Mouse (Mus musculus): ENCODE data around the gene Uts2b.
"Not testable (repeated sequence)": the region's sequence is repeated elsewhere in the genome, so short reads cannot be mapped to it uniquely, and the experiment has no call there.

The Uts2b gene

GRCm38 (mm10) chr16:27374139-27374538 is 4.1 kb upstream of the Uts2b start:
- no peak for DNase-seq

- DNase-seq: no peak
Measured at GRCm38 (mm10) chr16:27370700-27371099, 661 bp upstream of the Uts2b start.

- no peak for DNase-seq
Measured at GRCm38 (mm10) chr16:27360059-27360458, 10.0 kb downstream of the Uts2b start.

GRCm38 (mm10) chr16:27354464-27354863 is 15.6 kb downstream of the Uts2b start:
- no peak for DNase-seq

DNA sequence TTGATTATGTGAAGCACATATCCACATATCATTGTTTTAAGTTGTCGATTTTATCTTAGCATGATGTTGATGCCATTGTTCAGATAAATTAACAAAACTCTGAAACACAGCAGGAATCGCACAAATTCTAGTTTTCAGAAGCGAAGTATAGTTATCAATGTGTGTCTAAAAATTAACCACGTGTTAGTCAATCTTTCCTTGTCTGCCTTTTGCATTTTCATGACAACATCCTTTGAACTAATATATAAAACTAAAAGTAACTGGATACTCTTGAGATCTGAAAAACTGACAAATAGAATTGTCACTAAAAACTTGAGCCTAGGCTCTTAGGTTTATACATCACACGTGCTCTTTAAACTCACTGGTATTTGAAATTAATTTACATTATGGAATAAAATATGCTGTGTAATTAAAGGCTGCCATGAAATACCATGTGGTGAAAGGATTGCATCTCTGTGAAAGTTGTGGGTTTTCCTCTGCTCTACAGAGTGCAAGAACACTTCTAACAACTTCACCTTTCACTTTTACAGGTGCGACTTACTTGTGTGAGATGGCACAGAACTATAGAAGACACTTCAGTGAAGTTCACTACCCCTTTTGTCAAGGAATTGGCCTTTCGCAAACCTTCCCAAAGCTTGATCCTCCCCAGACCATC is 20.0 kb downstream of the Uts2b start:
- no peak for DNase-seq

DNA sequence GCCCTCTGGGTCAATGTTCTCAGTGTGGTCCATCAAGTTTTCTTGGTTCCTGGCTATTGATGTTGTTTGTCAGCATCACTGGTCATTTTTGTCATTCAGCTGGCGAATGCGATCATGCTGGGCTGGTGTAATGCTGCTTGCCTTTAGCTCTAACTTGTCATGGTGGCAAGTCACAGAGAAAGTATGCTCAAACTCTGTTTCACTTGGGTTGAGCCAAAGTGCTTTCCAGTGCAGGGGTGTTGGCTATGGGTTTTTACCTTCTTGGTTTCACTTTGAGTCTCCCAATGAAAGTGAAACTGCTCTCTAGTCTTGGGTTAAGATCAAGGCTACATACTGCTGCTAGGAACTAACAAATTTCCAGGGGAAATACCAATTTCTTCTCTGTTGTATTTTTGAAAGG is 20.8 kb downstream of the Uts2b start:
- no peak for DNase-seq

- no peak for DNase-seq
Measured at GRCm38 (mm10) chr16:27348359-27348758, 21.7 kb downstream of the Uts2b start.

DNA sequence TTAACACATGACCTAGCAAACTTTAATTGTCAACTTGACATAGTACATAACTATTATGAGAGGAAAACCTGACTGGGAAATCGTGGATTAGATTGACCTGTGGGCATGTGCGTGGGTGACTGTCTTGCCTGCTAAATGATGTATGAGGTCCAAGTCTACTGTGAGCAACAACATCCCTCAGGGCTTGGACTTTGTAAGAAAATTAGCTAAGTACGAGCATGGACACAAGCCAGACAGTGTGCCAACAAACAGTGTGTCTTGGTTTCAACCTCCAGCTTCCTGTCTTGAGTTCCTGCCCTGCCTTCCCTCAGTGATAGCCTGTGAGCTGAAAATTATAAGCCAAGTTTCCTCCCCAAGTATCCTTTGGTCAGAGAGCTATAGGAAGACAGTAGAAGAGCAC is 22.5 kb downstream of the Uts2b start:
- DNase-seq: no peak

DNA sequence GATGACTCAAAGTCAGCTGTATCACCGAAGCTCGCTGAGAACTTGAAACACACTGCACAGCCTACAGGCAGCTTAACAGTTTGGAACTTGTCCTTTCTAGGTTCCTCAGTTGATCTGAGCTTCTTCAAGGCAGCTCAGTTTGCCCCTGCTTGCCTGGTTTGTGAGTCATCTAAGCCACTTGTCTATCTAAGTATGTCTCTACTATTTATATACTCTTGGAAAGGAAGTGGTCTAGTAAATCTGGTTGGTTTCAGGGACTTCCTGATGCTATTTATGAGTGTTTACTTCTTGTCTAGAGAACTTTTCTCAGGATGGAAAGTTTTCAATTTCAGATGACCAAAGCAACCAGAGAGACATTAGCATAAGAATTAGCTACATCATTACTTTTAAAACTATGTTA is 43.6 kb downstream of the Uts2b start:
- DNase-seq: no peak

DNA sequence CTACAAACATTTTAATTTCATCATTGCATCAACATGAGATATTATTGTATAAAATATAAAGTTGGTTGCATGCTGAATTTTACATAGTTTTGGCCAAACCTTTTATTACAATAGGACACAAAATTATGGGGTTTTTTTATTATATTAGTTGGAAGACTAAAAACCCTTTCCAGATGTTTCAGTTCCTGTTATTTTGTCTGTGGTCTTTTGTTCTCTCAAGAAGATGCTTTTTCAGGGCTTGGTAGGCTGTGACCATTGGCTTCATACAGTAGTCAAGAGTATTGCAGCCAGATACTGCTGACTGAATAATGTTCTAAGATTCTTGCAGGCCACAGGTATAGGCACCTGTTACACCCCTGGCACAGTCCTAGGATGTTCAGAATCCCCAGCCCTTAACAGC is 48.0 kb downstream of the Uts2b start:
- no peak for DNase-seq

DNA sequence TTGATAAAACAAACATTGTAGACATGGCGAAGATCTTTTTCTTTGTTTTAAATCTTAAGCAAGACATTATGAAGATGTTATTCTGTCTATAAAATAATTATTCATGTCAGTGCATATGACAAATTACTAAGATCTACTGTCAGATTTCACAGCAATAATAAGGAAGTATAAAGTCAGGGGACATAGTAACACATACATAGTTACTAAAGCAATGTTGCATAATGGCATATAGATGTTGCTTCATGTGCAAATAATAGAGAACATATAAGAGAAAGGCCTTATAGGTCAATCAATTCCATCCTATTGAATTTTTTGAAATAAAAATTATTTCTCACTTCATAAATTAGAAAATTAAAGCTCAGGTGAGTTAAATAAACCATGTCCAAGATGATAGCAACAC is 50.9 kb downstream of the Uts2b start:
- no peak for DNase-seq

- DNase-seq: not testable (repeated sequence)
Measured at GRCm38 (mm10) chr16:27307189-27307588, 62.9 kb downstream of the Uts2b start, which contains the start of gene Ostn. Gene Ostn (plus strand): TSS chr16:27307489.

Data from cerebellum, adult 11-12 months (tissue).